Mouse (Mus musculus) regulatory T cell (primary cell): ENCODE measurements around the gene Atg4a-ps.

Experiments
- in situ Hi-C: fragments of 300-600 bp; cut with MboI, MseI; formaldehyde crosslinking; loops from one replicate; pipeline ENCODE4 v1.15.1; 2025; ENCODE audit warnings: high pct_unique_total_duplicates

Atg4a-ps gene

DNA sequence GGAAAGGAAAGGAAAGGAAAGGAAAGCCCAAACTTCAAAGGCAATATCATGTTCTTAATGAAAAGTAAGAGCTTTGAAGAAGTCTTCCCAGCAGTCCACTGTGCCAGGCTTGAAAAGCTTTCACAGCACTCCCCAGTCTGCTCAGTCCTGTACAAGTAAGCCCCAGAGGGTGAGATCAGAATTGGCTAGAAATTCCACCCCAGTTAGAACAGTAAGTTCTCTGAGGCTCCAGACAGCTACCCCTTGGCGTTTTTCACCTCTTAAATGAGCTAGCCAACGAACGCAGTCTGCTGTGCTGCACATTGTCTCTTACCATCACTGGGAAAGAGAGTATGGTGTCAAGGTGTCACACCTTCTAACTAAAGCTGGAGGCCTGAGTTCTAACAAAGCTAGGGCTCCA, 18.2 kb downstream of the Atg4a-ps start:
- in situ Hi-C loops, result no loop called here

DNA sequence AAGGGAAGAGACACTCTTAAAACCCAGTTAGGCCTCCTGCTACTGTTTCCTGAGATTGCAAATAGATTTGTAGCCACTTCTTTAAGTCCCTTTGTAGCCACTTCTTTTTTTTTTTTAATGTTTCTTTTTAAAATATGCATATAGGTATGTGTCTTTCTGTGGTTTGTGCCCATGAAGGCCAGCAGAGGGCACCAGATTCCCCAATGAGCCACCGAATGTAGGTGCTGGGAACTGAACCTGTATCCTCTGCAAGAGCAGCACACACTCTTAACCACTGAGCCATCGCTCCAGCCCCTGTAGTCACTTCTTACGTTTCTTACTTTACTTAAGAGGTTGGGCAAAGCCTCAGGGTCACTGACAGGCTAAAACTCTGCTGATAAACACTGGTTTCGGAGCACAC, 19.4 kb downstream of the Atg4a-ps start:
- in situ Hi-C loops, result no loop called here

DNA sequence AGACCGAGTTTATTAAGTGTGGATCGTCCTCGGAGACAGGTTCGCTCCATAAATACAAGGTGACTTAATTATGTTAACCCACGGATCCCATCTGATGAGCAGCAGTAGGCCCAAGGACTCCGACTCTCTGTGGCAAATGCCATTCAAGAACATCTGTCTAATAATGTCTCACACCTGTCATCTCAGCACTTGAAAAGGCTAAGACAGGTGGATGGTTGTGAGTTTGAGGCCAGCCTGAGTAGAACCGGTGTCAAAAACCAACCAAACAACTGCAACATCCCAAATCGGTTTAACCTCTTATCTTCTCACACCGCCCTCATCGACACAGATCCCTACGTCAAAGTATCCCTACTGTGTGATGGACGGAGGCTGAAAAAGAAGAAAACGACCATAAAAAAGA, 20.7 kb downstream of the Atg4a-ps start:
- in situ Hi-C loops, result no loop called here

DNA sequence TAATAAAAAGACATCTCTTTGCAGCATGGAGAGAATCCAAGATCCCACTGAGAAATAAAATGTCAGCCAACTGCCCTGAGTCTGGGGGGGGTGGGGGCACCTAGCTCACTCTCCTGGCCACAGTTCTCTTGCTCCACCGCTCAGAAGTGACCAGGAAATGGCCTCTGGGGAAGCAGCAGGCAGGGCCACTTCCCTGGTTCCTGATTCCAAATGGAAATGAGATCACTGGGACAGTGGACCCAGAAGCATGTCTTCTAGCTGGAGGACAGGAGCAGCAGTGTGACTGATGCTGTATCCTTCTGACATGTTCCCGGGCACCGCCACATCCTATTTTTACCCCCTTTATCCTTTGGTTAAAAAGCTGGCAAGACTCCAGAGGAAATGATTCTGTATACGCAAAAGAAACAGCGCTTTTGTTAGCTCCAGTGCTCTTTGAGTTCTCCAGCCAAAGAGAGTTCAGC, 21.2 kb downstream of the Atg4a-ps start:
- in situ Hi-C loops, result loop anchor here (5.0 kb wide), 1 partner anchor 52 kb away; no protein-coding TSS in a partner anchor

DNA sequence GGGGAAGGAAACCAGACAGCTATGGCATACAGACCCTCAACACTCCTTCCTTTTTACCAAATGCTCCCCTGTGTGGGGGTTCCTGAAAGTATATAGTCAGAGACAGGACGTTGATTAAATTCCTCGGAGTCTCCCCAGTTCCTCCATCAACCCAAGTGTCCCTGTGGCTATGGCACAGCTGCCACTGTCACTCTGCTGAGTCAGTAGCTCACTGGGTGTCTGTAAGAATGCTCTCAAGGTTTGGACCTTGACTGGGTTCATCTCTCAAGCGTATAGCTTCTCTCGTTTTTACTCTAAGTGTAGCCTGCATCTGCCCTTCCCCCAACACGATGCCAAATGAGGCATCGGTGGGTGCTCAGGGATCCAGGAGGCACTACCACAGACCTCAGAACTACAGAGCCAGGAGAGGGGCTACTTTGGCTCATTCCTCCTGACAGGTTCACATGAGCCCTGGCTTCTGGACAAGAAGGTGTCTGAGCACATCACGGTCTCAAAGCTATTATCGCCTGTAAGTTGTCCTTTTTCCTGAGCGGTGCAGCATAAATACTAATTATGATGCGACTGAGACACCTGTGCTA, 21.9 kb downstream of the Atg4a-ps start:
- in situ Hi-C loops, result loop anchor here (5.0 kb wide), 1 partner anchor 52 kb away; no protein-coding TSS in a partner anchor

DNA sequence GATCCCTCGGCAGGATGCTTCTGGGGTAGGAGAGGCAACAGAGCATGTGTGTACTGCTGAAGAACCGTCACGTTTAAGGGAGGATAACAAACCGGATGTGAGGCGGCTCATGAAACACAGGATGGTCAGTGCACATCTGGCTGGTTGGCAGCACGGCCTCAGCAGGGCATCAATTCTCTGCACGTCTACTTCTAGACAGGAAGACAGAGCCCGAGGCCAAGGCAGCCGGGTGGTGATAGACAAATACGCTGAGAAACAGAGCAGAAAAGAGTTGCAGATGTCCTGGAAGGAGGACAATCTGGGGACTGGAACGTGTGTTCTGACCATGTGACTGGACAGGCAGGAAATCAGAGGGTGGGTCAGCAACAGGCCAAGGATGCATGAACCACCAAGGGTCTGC, 25.8 kb downstream of the Atg4a-ps start:
- in situ Hi-C loops, result loop anchor here (5.0 kb wide), 1 partner anchor 48 kb away; no protein-coding TSS in a partner anchor

DNA sequence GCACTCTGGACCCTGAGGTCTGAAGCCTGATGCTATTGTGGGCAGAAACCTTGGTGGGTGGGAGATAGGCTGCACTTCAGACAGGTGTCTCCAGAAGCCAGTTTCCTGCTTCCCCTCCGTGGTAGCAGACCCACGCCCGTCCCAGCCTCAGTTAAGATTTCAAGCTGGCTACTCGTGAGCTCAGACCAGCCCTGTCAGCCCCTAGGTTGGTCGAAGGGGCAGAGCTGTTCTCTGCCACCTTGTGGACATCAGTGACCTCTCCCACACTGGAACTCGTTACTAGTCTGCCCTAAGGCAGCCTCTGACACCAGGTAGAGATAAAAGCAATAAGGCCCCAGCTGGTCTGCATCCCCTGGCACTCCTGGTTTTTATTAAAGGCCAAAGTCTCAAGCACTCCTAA, 28.9 kb downstream of the Atg4a-ps start:
- in situ Hi-C loops, result no loop called here

DNA sequence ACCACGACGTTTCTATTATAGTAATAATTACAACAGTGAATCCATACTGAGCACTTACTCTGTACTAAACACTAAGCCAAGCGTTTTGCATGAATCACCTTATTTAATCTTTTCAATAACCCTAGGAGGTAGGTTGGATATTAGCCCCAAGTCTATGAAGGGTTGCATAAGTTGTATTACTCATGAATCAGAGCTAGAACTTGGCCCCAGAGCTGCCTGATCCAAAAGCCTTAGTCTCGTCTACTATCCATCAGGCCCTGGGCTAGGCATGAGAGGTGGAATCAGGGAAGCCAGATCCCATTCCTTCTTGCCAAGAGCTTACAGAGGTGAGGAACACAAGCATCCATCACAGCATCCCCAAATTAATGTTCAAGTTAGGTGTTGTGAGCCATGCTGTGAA, 30.2 kb downstream of the Atg4a-ps start:
- in situ Hi-C loops, result no loop called here

DNA sequence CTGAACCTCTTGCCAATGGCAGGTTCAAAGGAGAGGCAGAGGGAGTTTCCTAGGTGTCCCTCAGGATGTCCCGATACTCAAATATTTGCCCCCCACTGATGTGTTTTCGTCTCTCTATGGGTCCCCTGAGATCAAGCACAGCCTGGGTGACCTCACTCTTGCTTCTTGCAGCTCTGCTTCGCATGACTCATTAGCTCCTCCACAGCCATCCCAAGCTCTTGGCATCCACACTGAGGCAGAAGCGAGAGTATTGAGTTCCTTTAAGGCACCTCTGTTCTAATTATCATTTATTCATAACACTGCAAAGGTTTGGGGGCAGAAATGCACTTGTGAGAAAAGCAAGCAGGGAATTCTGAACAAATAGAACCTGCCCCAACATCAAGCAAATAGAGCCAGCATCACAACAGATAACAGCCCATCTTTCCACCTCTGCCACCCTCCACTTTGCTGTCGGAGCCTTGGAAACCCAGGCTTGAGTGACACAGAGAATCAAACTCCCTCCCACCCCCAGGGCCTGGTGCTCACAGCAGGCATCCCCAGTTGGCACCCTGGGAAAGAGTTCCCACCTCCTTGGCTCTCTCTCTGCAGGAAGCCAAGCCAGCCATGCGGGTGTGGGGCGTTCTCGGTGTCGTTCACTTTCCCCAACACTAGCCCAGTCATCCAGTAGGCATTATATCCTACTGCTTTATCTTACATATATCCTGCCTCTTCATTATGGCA, 33.1 kb downstream of the Atg4a-ps start:
- in situ Hi-C loops, result no loop called here

DNA sequence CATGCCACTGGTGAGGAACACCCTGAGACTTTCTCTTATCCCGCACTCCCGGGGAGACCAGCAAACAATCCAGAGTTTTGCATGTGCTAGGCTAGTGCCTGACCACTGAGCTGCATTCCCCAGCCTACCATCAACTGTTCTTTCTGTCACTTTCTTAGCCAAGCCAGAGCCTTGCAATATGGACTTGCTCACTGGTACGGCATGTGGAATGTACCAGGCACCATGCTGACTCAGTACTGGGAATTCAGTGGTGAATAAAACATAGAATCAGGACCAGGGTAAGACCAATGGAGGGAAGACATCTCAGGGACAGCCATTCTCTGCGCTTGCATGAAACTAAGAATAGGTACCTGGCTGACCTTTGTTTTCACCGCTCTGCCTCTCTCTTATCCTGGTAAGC, 35.6 kb downstream of the Atg4a-ps start:
- in situ Hi-C loops, result no loop called here

DNA sequence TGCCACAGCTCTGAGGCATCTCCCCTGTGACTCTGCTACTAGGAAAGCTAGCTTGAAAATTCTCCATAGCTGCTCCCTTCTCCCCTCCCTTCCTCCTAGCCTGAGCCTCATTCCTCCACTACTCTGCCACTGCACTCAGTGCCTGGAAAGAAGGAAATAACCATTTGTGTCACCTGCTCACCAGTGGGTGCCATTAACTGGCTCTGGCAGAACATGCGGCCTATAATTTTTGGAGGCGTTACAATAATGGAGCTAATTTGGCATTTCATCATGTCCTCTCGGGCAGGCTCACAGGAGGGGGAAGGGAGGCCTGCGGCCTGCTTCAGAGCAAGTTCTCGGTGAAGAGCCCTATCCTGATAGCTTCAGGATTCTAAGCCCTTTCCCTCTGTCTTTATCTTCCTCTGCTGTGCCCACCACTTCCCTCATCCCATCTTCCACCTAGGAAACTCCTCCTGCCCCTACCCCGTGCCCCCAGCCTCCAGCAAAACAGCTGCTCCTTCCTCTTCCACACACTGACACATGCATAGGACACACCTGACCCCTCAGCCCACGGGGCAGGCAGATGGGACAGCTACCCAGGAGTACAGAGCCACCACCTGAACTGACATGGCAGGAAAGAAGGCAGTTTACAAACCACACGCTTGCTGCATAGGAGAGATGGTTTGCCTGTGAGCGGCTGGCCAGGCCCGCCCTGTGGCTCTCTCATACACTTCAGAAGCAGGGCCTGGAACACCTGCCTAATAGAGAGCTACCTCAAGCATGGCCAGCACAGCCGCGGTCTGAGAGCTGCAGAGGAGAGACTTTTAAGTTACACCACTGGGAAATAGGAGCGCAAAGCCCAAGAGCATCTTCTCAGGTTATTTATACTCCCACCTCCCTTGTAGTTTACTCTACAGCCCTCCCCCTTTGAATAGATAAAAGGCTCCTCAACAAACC, 38.9 kb downstream of the Atg4a-ps start:
- in situ Hi-C loops, result loop anchor here (5.0 kb wide), 1 partner anchor 100 kb away; no protein-coding TSS in a partner anchor

DNA sequence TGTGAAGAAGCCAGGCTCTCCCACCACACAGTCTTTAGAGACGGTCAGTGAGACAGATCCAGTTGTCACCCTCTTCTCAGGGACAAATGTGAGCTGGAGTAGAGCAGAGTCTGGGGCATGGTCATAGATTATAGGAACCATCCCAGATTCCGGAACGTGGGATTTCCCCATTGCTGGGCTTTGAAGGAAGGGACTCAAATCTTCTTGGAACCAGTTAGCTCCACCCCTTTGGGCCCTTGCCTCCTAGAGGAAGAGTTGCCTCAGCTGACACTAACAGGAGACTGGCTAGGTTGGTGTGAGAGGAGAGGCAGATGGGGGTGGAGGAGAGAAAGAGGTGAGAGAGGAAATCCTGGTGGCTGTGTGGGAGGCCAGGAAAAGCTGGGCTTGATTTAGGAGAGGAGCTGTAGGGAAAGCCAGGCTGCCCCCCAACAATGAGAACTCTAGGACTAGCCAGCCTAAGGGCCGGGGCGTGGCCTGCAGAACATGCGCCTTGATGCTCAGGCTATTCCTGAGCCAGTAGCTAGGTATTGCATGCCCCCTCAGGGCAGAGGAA, 39.7 kb downstream of the Atg4a-ps start:
- in situ Hi-C loops, result loop anchor here (5.0 kb wide), 1 partner anchor 101 kb away; no protein-coding TSS in a partner anchor

DNA sequence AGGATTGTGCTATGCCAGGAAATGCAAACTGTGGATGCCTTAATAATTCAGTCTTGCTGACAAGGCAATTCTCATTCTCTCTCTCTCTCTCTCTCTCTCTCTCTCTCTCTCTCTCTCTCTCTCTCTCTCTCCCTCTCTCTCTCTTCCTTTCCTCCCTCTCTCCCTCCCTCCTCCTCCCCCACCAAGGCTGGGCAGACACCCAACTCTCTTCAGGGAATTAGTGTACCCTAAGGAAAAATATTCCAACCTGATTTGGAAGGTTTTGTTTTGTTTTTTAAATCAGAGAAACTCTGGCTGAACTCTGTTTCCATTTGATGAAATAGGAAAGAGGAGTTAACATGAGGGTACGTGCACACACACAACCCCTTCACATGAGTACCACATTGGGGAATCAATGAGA, 44.3 kb downstream of the Atg4a-ps start:
- in situ Hi-C loops, result no loop called here

DNA sequence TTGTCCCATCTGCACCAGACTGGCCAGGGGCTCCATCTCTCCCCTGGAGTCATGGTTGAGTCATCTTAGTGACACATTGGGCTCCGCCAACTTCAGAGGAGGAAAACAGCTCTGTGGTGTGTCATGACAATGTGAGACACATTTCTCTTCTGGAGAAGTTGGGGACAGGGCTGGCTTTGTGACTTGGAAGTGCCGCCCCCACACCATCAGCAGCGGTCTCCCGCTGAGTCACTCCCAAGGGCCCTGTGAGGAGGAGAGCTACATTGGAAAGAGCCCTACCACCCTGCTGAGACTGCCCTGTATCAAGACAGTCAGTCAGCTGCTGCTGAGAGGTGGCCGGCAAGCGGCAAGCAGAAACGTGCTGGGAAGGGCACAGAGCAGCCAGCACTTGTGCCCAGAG, 44.9 kb downstream of the Atg4a-ps start:
- in situ Hi-C loops, result no loop called here

DNA sequence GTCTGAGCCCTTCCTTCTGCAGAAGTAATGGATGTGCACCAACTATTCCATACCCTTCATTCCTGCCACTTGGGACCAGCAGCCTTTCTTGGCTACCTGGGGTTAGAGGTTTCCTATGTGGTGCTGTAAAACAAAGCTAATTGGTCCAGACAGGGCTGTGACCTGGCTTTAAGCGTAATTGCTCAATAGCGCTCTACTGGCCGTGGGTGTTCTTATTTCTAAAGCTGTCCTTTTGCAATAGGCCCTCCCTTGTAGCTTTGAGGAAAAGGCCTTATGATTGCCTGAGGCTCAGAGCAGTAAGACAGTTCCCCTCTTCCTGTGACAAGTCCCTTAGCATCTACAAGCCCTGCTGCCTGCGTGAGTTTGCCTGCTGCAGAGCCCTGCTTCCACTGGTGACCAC, 48.3 kb downstream of the Atg4a-ps start:
- in situ Hi-C loops, result no loop called here

DNA sequence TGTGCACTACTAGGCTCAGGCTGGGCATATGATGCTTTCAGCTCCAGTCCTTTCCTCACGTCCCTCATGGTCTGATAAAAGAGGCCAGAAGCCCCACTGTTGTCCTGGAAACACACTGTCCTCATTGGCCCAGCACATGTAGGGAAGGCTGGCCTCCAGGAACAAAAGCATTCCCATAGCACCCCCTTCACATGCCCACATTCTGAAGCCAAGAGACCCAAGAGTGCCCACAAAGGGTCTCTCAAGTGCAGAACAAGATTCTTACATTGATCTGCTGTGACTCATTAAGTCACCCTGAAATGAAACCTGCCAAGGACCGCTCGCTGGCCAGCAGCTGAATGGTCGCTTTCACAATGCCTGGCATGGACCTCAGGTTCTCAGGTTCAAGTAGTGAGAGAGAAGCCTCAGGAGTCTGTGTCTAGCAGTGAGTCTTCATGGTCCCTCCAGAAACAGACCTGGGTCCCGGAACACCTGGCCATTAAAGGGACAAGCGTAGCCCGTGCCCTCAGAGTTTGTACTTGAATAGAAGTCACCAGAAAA, 50.5 kb downstream of the Atg4a-ps start:
- in situ Hi-C loops, result no loop called here
